Mouse (Mus musculus) midbrain, embryonic 14.5 days (tissue): ENCODE measurements around the gene Cryzl1. TPM values are rescaled to one million over a fixed set of nuclear protein-coding genes. Genes with fewer than 3 reads are reported as not detected.

ENCODE experiments used
- ATAC-seq: fragments of 200-750 bp; cut with Nextera tagmentation; 2 replicates; pipeline ENCODE4 v1.8.0; 2017; ENCODE audit warnings: moderate number of reproducible peaks, moderate library complexity; ENCODE audit not compliant: low FRiP score, low TSS enrichment
- DNase-seq: peaks from one replicate; pipeline ENCODE4 v3.0.0-alpha.2; 2015
- H3K27ac ChIP-seq: fragments of 300-500 bp; sonication (generic); replicated peaks from 2 replicates; pipeline ENCODE4 v1.5.1; 2014; ENCODE audit warnings: mild to moderate bottlenecking, low read depth, low read length, moderate library complexity
- H3K27me3 ChIP-seq: fragments of 300-500 bp; sonication (generic); 2 replicates; pipeline ENCODE4 v1.6.1; 2014; ENCODE audit warnings: low read length, control low read depth, mixed read lengths; ENCODE audit not compliant: control insufficient read depth, insufficient read depth
- H3K36me3 ChIP-seq: fragments of 300-500 bp; sonication (generic); 2 replicates; pipeline ENCODE4 v1.6.1; 2014; ENCODE audit warnings: low read length, control low read depth; ENCODE audit not compliant: control insufficient read depth, insufficient read depth
- H3K4me1 ChIP-seq: fragments of 300-500 bp; sonication (generic); 2 replicates; pipeline ENCODE4 v1.6.1; 2014; ENCODE audit warnings: mild to moderate bottlenecking, antibody characterized with exemption, low read length, control low read depth; ENCODE audit not compliant: control insufficient read depth, insufficient read depth
- H3K4me2 ChIP-seq: fragments of 300-500 bp; sonication (generic); 2 replicates; pipeline ENCODE4 v1.6.1; 2014; ENCODE audit warnings: mild to moderate bottlenecking, low read length, moderate library complexity
- H3K4me3 ChIP-seq: fragments of 300-500 bp; sonication (generic); replicated peaks from 2 replicates; pipeline ENCODE4 v1.5.1; 2014; ENCODE audit warnings: low read depth, low read length
- H3K9ac ChIP-seq: fragments of 300-500 bp; sonication (generic); replicated peaks from 2 replicates; pipeline ENCODE4 v1.6.1; 2014; ENCODE audit warnings: mild to moderate bottlenecking, low read length, moderate library complexity
- H3K9me3 ChIP-seq: fragments of 300-500 bp; sonication (generic); 2 replicates; pipeline ENCODE4 v1.6.1; 2016; ENCODE audit warnings: low read length, control low read depth, mixed read lengths; ENCODE audit not compliant: control insufficient read depth
- WGBS: fragments of 180-500 bp; shearing (Covaris S2); extraction: QIAGEN DNeasy Blood & Tissue Kit; methylation state at CpG from one replicate; pipeline ENCODE4 v1.1.7; 2014; 5-methylcytosine and 5-hydroxymethylcytosine counted together
- polyA plus RNA-seq: library from polyadenylated mRNA; unstranded; fragments of >200 nt; fragmentation: Nextera tagmentation; extraction: Ambion mirVana; gene quantifications from 2 replicates; pipeline ENCODE4 v1.2.1, GENCODE M21; 2014

The Cryzl1 gene
- polyA plus RNA-seq, 1 experiment from 2014 or later: 113 TPM

DNA sequence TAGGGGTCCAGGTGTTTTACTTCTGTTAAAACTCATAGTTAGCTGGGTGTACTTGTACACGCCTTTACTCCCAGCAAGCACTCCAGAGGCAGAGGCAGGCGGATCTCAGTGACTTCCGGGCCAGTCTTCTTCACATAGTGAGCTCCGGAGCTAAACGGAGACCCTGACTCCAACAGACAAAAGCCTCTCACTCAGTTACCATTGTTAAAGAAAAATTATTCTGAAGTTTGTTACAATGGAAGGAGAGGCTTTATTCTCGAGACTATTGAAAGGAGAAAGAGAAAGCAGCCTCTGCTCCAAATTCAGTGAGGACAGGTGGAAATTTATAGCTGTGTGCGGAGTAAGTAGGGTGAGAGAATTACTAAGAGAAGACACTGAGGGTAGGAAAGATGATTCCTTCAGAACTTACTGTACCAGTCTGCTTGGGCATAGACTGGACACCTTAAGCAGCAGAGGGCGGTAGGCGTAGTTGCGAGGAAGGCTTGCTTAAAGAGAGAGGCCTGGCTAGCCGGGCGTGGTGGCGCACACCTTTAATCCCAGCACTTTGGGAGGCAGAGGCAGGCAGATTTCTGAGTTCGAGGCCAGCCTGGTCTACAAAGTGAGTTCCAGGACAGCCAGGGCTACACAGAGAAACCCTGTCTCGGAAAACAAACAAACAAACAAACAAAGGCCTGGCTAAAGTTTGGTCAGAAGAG is 36.5 kb upstream of the Cryzl1 start:
- H3K4me3 ChIP-seq: no peak overlapping the region
- H3K27me3 ChIP-seq: no peaks in the 10 kb centered on the region
- H3K4me1 ChIP-seq: peaks cover 46% of the 10 kb centered on the region
- no peak overlapping the region for H3K27ac ChIP-seq
- ATAC-seq (no peak), DNase-seq (no peak)
- H3K9me3 ChIP-seq: no peaks in the 10 kb centered on the region
- no peak overlapping the region for H3K4me2 ChIP-seq
- H3K36me3 ChIP-seq: no peaks in the 10 kb centered on the region
- no peak overlapping the region for H3K9ac ChIP-seq
- WGBS: 80% methylated on average over 15 of the region's 15 CpGs

DNA sequence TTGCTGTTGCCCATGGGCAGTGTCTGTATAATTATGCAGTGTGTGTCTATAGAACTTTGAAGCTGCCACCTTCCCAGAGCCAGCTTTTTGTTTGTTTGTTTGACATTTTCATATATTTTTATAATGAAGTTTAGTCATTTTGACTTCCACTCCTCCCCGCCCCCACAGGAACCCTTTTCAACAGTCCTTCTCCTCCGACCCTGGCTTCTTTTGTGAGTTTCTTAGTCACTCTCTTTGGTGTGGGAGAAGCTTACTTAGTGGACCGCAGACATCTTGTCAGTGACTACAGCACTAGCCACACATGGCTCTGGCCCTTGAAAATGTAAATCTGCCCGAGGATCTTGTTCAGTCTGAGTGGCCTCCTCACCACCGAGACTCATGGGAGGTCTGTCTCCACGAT is 35.6 kb upstream of the Cryzl1 start:
- Histone ChIP-seq H3K9ac (no peak overlapping the region), H3K4me1 (peaks cover 39% of the 10 kb centered on the region), H3K4me2 (no peak overlapping the region), H3K27me3 (no peaks in the 10 kb centered on the region), H3K9me3 (no peaks in the 10 kb centered on the region), H3K36me3 (no peaks in the 10 kb centered on the region), H3K27ac (no peak overlapping the region), H3K4me3 (no peak overlapping the region)
- DNase-seq (no peak), ATAC-seq (no peak)
- 68% methylated on average over 6 of the region's 6 CpGs for WGBS

DNA sequence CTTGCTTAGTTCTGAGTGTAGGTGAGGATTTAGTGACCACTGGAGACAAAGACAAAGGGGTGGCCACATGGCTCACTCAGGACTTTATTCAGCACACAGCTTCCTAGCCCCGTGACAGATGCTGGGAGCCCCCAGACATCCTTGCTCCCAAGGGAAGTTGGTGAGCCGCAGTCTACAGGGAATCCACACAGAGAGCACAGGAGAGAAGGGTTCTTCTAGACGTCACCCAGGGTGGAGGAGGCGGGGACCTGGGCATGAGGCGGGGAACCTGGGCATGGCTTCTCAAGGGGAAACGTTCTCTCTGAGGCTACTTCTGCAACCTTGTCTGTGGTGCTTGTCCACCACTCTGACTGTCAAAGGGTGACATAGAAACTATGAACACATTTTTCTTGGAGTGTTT is 35.2 kb upstream of the Cryzl1 start:
- no peak for DNase-seq
- Histone ChIP-seq H3K4me3 (no peak overlapping the region), H3K27ac (no peak overlapping the region), H3K4me2 (no peak overlapping the region), H3K9me3 (no peaks in the 10 kb centered on the region), H3K36me3 (no peaks in the 10 kb centered on the region), H3K27me3 (no peaks in the 10 kb centered on the region), H3K9ac (no peak overlapping the region), H3K4me1 (peaks cover 39% of the 10 kb centered on the region)
- ATAC-seq: no peak
- WGBS: 50% methylated on average over 6 of the region's 6 CpGs

DNA sequence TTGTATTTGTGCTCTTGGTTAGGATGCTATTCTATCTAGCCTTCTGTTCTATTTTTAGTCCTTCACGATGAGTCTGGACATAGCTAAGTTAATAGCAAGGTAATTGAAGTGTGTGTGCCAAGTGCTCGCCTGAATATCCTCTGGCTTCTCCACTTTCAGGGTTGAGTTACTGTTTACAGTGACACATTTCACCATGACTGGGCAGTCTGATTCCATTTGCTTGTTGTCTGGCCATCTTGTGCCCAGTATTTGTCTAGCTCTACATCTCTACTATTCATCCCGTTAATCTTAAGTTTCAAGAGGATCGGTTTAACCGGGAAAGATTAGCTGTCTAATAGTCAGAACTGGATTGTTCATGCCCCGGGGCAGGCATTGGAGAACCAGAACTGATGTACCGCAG is 33.7 kb upstream of the Cryzl1 start:
- no peak overlapping the region for H3K4me3 ChIP-seq
- H3K4me2 ChIP-seq: no peak overlapping the region
- no peak for ATAC-seq
- 66% methylated on average over 7 of the region's 7 CpGs for WGBS
- no peaks in the 10 kb centered on the region for H3K27me3 ChIP-seq
- no peak overlapping the region for H3K9ac ChIP-seq
- H3K27ac ChIP-seq: no peak overlapping the region
- H3K9me3 ChIP-seq: no peaks in the 10 kb centered on the region
- DNase-seq: no peak
- peaks cover 35% of the 10 kb centered on the region for H3K4me1 ChIP-seq
- H3K36me3 ChIP-seq: no peaks in the 10 kb centered on the region

DNA sequence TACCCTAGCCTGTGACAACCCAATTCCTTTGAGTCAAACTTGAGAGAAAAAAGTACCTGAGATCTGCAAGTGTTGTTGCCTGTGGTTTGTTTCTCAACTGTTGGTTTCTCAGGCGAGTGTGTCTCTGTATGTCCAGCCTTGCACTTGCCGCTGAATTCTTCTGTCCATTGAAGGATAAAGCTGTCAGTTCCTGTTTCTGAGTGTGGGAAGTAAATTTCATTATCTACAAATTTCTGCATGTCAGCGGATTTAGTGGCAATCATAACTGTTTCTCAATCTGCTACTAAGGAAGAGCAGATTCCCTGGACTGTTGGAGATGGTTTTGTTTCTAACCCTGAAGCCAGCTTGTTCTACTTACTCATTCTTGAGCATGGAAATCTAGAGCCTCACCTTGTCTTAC is 33.0 kb upstream of the Cryzl1 start:
- Histone ChIP-seq H3K27me3 (no peaks in the 10 kb centered on the region), H3K4me3 (no peak overlapping the region), H3K4me2 (no peak overlapping the region), H3K9me3 (no peaks in the 10 kb centered on the region), H3K4me1 (peaks cover 35% of the 10 kb centered on the region), H3K9ac (no peak overlapping the region), H3K36me3 (no peaks in the 10 kb centered on the region), H3K27ac (no peak overlapping the region)
- WGBS: 87% methylated on average over 3 of the region's 3 CpGs
- no peak for ATAC-seq
- no peak for DNase-seq

DNA sequence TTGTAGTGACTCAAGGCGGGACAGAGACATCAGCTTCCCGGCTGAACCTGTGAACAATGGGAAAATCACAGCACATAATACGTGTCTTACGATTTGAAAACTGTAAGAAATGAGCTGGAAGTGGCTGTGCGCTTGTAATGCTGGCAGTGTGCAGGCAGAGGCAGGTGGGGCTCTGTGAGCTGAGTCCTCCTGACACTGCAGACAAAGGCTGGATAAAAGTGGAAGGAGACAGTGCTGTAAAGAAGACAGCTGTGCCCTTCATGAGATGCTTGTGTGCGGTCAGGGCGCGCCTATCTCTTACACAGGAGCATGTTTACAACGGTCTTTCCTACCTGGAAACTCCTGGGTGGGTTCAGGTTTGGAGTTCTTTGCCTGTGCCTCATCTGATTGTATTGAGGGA is 32.4 kb upstream of the Cryzl1 start:
- Histone ChIP-seq H3K36me3 (no peaks in the 10 kb centered on the region), H3K4me2 (no peak overlapping the region), H3K4me3 (no peak overlapping the region), H3K9ac (no peak overlapping the region), H3K27ac (no peak overlapping the region), H3K9me3 (no peaks in the 10 kb centered on the region), H3K4me1 (peaks cover 29% of the 10 kb centered on the region), H3K27me3 (no peaks in the 10 kb centered on the region)
- WGBS: 84% methylated on average over 9 of the region's 9 CpGs
- no peak for ATAC-seq
- DNase-seq: no peak

DNA sequence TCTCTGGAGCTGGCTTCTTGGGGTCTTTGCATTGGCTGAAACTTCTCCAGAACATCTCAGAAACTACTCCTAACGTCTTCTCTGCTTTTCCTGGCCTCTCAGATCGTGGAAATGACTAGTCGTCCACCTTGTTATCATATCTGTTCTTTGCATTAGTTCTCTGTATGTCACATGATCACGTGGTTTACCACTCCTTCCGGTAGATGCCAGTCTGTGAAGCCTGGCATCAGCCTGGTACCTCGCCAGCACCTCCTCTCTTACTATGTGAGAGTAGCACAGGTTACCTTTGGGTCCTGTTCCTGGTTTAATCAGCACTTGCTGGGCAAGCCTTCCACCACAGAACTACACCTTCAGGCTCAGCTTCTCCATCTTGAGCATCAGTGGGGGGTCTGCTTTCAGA is 26.2 kb upstream of the Cryzl1 start:
- Histone ChIP-seq H3K36me3 (no peaks in the 10 kb centered on the region), H3K27ac (no peak overlapping the region), H3K4me1 (no peaks in the 10 kb centered on the region), H3K9me3 (no peaks in the 10 kb centered on the region), H3K27me3 (no peaks in the 10 kb centered on the region), H3K4me2 (no peak overlapping the region), H3K4me3 (no peak overlapping the region), H3K9ac (no peak overlapping the region)
- no peak for DNase-seq
- 94% methylated on average over 6 of the region's 6 CpGs for WGBS
- ATAC-seq: no peak

DNA sequence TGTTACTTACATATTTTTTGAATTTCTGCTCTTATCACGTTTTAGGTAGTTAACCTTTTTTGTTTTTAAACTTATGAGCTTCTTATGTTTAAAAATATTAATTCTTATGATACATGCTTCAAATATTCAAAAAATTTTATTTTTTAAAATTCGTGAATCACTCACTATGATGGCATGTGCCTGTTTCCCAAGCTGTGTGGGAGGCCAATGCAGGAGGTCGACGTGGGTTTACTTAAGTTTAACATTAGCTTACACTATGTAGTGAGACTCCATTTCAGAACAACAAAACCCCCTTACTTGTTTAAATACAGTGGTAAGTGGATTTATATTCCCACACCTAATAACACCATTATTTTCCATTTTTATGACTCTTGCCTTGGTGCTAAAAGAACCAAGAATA is 24.8 kb upstream of the Cryzl1 start:
- ATAC-seq: no peak
- H3K36me3 ChIP-seq: no peaks in the 10 kb centered on the region
- no peak overlapping the region for H3K9ac ChIP-seq
- WGBS: 88% methylated on average over 4 of the region's 4 CpGs
- no peak overlapping the region for H3K27ac ChIP-seq
- no peak overlapping the region for H3K4me3 ChIP-seq
- H3K9me3 ChIP-seq: no peaks in the 10 kb centered on the region
- no peak for DNase-seq
- H3K4me2 ChIP-seq: no peak overlapping the region
- H3K4me1 ChIP-seq: no peaks in the 10 kb centered on the region
- H3K27me3 ChIP-seq: no peaks in the 10 kb centered on the region

DNA sequence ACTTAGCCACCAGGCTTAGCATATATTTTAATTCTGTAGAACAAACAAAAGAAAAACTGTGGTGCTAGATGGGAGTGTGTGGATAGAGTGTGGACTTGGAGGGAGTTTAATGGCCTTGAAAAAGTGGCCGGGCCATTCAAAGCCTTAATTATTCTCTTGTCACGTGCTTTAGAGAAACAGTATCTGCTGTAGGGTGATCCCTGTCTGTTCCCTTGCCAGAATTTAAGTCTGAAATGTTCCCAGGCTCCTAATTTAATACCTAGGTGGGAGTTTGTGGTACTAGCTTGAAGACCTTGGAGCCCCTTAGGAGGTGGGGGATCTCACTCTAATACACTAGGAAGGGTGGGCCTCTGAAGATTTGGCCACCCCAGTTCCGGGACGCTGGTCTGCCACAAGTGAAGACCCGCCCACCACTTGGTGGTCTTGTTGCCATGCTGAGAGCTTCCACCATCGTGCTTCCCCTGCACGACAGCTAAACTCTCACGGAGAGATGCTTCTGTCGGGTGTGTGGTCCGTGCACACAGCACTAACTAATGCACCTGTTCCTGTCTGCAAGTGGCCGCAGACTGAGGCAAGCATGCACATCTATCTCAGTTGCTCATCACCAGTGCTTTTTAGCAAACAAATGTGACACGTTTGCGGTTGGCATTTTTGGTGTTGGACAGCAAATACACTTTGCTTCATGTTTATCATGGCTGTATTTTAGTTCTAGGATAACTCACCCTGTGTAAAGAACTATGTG is 23.0 kb upstream of the Cryzl1 start:
- Histone ChIP-seq H3K27me3 (no peaks in the 10 kb centered on the region), H3K9ac (no peak overlapping the region), H3K4me2 (no peak overlapping the region), H3K36me3 (no peaks in the 10 kb centered on the region), H3K9me3 (no peaks in the 10 kb centered on the region), H3K4me3 (no peak overlapping the region), H3K4me1 (no peaks in the 10 kb centered on the region), H3K27ac (no peak overlapping the region)
- ATAC-seq: no peak
- 65% methylated on average over 13 of the region's 13 CpGs for WGBS
- no peak for DNase-seq
